Mouse (Mus musculus): ENCODE results near the gene Ddost.

DNA sequence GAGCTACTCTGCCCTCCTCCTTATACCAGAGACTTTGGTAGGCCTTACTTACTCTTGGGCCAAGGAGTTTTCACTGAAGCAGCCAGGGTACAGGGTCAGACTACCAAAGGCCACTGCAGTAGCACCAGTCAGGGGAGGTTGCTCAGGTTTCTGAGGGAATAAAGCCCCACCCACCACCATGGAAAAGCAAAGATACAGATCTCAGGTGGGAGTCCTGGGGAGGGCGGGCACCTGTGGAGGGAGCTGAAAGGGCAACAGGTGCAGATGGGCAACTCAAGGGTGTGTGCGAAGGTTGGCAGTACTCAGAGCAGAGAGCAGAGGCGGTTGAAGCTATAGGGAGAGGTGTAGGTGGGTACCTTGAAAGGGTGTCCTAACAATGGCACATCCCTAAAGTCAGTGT lies 1.5 kb upstream of the Ddost start:
- no peak for TF ChIP-seq CTCF (IDR thresholded peaks at IDR 0.05; ENCODE audit: borderline replicate concordance, insufficient read depth, low read depth, low read length)
- TF ChIP-seq POLR2A (IDR thresholded peaks at IDR 0.05; ENCODE audit: borderline replicate concordance, insufficient read depth, low read length) = no peak

Measured in cerebellum, adult 2 months (tissue).